Mouse (Mus musculus): ENCODE results near the gene Ifne.

Ifne gene

DNA sequence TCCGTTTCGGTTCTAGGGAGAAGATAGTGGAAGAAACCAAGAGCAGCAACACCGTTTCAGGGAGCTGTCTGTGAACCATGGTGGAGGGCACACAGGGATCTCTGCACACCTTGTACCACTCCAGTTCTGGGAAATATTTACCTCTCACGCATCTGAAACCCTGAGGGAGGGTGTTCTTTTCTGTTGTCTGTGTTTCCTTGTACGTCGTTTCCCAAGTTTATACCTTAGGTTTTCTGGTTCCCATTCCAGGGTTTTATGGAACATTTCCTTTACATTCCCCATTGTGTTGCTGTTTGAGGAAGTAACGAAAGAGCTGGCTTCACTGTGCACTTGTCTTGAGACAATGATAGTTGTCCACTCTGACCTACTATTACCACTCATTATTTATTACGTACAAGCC lies at the start of gene Ifne:
Ifne (minus strand) TSS at position 101 of the 400 bp plus-strand sequence.
- DNase-seq (ENCODE audit: low spot score in 2 of 2): no peak

DNA sequence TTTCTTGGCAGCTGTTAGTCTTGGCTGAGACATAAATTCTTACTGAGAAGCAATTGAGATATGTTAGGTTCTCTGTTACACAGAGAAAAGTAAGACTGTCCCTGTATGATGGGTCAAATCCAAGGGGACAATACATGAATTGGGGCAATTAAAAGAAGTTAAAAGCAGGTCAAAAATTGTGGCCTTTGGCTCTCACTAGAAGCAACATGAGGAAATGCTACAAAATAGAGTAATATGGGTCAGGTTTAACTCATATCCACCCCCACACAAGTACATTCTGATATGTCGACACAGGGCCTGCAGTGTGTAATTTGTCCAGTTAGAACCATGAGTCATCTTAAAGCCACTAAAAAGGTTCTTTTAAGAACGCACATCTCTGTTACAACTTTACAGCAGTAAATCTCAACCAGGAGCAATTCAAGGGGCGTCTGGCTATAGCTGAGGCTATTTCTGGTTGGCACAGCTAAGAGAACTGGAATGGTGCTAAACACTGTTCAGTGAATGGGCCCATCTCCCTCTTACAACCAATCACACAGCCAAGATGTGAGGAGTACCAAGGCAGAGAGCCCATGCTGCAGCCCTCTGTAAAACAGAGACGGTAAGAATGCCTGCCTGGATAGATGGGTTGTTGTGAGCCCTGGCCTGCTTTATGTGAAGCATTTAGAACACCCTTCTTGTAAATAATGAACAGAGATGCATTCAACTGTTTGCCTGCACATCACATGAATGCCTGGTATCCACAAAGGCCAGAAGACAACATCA lies 48.5 kb upstream of the Ifne start:
- DNase-seq (ENCODE audit: low spot score in 2 of 2): no peak

DNA sequence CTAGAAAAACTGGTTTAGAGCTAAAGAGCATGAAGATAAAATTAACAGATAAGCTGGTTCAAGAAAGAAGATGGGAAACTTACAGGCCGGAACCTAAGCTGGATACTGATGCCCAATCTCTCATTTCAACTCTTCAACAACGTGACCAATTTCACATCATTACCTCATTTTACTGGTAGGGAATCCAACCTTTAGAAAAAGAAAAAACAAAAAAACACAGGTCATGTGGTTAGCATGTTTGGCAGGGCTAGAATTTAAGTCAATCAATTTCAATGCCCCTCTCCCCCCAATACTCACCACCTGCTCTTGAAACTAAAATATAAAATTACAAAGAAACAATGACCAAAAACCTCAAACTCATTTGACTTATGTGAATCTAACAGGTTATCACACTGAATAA lies 47.8 kb upstream of the Ifne start:
- DNase-seq (ENCODE audit: low spot score in 2 of 2): no peak

DNA sequence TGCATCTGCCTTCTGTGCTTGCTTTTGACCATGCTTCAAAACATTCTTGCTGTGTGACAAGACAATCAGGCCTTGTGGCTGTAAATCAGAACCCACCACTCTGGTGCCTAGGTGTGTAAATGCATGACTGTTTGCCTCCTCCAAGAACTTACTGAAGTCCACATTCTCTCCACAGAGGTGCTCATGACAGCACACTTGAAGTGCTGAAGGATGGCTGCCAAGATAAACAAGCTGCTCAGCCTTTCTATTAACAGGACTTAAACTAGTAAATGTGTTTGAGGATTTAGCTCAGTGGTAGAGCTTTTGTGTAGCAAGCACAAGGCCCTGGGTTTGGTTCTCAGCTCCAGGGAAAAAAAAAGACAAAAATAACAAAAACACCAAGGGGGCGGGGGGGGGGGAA lies 46.6 kb upstream of the Ifne start:
- no peak for DNase-seq (ENCODE audit: low spot score in 2 of 2)

DNA sequence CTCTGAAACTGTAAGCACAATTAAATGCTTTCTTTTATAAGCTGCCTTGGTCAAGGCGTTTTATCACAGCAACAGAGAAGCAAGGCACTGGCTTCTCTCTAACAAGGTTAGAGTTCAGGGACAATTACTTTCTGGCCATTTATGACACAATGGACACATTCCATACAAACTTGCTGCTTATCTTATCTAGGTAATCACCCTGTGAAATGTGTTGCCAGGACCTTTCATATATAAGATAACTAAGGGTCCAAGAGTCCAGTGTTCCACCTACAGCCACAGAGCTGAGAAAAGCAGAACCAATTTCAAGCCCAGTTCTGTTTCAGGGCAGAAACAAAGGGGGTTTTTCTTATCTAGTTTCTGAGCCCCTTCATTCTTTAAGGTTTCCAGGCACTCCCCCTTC lies 46.1 kb upstream of the Ifne start:
- DNase-seq (ENCODE audit: low spot score in 2 of 2): no peak

DNA sequence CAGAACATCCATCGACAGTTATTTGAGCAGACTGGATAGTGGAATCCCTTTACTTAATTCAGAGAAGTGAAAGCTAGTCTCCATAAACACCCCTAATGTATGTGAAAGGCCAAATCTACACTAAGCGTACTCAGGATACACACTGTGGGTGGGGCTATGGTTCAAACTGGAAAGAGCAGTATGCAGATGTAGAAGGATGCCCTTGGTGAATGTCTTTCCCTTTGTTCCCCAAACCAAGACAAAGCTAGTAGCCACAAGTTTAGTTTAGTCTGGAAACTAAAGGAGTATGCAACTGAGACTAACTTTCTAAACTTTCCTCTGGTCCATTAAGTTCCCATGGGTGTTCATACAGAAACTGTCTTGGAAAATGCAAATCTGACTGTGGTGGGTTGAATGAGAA lies 45.5 kb upstream of the Ifne start:
- DNase-seq (ENCODE audit: low spot score in 2 of 2): no peak

DNA sequence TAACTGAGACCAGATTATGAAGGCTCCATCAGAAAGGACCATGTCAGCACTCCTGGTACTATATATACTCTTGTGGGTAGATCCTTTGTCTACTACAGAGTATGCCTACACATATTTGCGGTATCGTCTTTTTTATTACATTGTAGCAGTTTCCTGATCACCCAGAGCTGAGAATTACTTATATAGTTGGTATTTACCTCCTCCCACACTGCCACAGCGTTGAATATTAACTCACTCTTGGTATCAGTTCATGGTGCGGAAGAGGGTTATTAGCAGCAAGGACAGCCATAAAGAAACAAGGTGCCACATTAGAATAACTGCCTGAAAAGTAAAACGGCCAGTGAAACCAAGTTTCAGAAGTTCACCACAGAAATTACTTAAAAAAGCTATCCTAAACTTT lies 41.3 kb upstream of the Ifne start:
- no peak for DNase-seq (ENCODE audit: low spot score in 2 of 2)

DNA sequence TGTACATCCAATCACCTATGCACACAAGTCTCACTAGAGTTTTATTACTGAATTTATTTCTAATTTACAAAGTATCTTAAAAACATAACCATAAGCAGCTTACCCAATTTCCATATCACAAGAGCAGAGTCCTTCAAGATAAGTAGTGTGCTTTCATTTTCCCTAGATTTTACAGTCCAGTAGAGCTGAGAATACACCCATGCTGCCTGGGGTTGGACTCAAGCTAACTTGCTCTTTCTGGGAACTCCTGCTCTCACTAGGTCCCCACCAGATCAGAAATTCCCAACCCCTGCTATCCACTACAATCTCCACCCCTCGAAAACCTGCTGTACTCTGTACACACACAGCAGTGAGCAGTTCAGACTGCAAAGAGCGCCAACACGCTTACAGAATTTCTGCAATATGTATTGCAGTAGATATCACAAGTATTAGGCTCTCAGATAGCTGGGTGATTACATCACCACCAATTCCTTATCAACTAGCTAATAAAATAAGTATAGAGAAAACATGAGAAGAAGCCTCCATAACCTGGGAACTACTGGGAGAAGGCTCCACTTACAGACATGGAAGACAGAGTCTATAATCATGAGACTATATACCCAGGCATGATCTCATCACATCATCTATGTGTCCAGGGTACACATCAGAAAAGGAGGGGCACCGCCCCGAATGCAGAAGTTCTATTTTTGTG lies 37.9 kb upstream of the Ifne start:
- DNase-seq (ENCODE audit: low spot score in 2 of 2): no peak

DNA sequence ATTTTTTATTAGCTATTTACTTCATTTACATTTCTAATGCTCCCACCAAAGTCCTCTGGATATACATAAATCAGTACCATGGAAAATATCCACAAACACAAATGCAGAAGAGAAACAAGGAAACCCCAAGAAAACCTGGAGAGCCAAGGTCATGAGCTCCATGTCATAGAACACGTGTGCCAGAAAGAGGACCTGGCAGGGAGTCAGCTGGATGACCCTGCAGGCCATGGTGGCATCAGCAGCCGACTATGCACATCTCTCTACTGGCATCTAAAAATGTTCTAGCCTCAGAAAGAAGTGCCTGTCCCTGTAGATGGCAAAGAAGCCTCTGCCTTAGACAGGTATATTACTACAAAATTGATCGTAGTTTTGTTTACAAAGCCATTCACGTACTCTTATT lies 36.3 kb upstream of the Ifne start:
- DNase-seq (ENCODE audit: low spot score in 2 of 2): no peak

DNA sequence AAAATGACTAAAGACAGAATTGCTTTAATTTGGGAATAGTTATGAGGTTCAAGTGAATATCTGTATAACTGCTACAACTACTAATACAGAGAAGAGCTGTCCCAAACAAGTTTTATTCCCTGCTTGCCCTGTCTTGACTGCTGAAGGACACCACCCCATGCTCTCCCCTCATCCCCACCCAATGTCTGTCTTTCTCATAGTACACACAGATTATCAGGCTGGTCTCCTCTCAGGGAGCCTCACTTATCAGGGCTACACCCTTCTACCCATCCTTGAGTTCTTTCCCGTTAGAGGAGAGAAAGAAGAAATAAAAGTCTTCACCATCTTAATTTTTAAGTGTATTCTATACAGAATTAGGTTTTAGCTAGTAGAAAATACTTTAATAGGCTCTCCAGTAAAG lies 34.0 kb upstream of the Ifne start:
- DNase-seq (ENCODE audit: low spot score in 2 of 2): no peak

DNA sequence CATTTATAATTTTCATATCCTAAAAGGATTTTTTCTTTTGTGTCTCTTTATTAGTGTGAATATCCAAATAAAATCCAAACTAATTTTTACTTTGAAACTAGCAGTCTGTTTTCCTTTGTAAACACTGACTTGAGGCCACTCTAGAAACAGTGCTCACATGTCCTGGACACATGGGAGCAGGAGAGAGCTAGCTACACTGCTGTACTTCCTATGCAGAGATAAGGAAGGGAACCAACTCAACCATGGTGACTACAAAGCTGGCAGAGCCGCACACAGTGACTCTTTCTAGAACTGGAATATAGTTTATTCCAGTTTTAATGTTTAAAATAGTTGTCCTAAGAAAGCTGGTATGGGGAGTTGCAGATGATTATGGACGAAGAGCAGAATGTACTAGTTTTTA lies 32.9 kb upstream of the Ifne start:
- no peak for DNase-seq (ENCODE audit: low spot score in 2 of 2)

DNA sequence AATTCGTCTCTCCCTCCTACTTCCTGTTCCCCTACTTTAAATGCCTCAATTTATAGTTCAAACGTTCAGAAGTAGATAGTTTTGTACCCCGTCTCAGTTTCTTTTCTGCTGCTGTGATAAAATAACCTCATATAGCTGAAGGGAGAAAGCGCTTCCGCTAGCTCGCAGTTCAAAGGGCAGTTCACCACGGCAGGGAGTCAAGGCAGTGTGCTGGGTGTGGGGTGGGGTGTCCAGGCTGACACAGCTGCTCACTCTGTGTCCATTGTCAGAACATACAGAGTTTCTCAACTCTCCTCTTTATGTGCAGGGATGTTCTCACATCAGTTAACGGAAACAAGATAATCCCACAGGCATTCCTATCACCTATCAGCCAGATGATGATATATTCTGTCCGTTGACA lies 32.2 kb upstream of the Ifne start:
- no peak for DNase-seq (ENCODE audit: low spot score in 2 of 2)

DNA sequence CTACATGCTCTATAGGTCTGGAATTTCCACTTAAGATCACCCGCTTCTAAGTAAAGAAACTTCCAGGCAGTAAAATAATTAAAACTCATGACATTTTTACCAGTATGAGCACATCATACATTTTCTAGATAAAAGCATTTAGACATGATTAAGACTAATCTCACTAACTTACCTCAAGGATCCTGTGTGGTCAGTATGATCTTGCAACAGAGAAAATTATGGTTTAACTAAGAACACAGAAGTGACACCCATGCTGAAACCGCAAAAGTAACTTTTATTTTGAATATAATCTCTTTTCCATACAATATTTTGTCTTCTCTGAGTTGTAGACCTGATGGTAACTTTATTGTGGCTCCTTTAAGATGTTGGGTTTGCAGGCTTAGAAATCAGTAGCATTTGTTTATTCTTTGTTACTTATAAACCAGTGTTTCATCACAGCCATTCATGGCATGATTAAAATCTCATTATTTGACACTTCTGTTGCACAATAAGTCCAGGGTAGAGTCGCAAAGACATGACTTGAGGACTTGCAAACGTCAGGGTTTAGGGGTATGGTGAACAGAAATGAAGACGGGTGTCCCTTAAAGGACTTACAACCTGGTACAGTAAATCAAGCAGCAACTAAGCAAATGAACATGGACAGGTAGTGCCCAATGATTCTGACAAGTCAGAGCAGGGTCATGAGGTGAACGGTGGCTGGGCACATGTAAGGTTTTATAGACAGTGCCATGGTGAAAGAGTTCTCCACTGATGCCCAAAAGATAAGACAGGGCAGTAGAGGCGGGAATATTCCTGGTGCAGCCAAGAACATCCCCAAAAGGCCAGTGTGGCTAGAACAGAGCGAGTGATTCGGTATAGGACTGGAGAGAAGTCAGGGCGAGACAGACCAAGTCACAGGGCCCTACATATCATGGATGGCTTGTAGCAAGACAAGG lies 29.9 kb upstream of the Ifne start:
- no peak for DNase-seq (ENCODE audit: low spot score in 2 of 2)

DNA sequence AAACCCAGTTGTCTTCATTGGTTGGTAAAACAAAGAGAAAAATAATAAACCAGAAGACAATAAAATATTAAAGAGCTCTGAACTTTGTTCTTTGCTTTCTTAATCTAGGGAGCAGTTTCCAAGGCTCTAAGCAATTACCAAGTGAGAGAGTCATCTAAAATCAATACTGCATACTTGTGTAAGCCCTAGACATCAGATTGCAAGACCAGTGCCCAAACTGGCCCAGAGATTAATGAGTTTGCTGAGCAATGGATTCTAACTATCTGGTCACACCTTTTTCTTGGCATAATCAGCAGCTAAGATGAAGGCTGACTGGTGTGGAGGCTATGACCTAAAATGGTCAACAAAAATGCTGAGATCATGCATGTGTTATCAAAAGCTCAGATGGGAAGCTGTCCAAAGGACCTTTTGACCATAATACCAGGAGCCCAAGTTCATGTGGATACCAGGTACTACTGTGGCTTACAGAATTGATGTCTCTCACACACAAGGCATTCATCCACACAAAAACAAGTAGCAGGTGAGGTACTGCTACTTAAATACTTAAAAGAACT lies 13.3 kb upstream of the Ifne start:
- DNase-seq (ENCODE audit: low spot score in 2 of 2): no peak

DNA sequence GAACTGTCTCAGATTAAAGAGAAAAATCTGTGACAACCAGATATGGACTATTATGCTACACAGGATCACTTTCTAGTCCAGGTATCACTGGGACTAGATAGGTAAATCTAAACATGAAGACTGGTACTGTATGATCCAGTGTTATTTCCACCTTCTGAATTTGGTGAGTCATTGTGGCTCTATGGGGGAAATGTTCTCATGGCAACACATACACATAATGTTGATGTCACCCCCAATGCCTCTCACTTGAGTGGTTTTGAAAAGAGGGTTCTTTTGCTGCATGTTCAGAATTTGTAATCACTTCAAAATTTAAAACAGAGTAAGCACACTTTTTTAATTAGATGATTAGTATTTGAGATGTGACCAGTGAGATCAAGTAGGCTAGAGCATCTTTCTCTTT lies 8.2 kb upstream of the Ifne start:
- DNase-seq (ENCODE audit: low spot score in 2 of 2): no peak

DNA sequence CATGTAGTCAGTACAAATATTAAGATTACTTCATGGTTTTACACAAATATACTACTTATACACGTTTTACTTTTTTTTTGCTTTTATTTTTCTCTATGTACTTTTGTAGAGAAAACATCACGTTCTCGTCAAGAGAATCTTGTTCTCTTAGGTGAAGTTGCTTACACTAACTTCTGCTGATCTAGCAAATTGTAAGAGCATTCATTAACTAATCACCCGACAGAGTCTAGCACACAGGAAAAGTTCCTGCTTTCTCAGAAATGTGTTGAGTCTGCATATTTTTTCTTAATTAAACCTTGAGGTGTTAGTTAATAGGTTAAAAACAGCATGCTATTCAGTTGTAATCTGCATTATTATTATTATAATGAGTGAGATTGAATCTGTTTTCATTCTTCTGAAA lies 1.2 kb downstream of the Ifne start:
- DNase-seq (ENCODE audit: low spot score in 2 of 2): no peak

DNA sequence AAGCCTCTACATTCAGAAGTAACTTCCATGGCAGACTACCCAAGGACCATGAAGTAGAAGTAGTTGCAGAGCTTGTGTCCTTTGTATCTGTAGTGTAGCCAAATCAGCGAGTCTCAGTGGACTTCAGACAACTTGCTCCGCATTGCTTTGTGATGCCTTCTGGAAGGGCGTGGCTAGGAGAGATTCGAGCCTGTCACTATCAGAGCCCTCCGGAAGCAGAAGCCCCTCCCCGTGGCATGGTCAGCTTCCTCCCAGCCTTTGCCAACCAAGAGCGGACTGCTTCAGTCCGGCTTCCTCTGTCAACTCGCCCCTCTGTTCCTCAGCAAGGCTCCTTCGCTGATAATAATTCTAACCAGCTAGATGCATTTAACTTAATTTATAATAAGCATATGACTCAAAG lies 1.8 kb downstream of the Ifne start:
- DNase-seq (ENCODE audit: low spot score in 2 of 2): no peak

DNA sequence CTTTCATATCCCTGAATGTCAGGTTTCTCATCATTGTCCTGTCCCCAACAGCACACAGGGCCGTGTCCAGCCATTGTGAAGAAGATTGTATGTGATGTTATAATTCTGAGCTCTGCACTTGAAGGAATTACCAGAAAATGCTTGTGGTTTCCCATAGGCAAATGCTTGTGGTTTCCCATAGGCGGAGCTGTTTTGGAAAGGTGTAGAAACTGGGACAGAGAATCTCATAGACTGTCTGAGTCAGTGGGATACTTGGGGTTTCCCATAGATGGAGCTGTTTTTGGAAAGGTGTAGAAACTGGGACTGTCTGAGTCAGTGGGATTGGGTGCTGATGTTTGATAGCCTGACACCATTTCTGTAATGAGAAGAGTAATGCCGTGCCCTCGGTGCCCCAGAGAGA lies 3.5 kb downstream of the Ifne start:
- DNase-seq (ENCODE audit: low spot score in 2 of 2): no peak

DNA sequence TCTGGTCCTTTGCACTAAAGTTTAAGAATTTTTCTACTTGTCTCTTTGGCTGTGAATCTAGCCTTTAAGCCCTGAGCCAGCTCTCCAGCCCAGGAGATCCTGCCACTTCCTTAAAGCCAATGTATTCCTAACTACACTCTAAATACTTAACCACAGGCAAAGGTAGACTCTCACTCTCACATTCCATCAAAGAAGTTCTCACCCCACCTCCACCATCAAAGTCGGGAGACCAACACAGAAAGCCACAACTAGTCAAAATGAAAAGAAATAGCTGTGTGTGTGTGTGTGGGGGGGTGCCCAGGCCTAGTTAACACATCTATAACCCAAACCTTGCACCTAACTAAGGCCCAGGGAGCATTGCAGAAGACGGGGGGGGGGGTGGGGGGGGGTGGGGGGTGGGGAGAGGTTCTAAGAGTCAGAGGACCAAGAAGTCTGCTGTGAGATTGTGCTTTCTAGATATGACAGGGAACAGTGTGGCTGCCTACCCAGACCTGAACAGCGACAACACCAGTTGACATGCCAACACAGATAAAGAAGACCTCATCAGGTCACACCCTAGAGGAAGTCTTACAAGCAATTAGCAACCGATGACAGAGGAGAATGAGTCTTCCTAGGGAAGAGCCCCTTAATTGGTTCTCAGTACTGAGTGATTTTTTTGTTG lies 4.4 kb downstream of the Ifne start:
- no peak for DNase-seq (ENCODE audit: low spot score in 2 of 2)

DNA sequence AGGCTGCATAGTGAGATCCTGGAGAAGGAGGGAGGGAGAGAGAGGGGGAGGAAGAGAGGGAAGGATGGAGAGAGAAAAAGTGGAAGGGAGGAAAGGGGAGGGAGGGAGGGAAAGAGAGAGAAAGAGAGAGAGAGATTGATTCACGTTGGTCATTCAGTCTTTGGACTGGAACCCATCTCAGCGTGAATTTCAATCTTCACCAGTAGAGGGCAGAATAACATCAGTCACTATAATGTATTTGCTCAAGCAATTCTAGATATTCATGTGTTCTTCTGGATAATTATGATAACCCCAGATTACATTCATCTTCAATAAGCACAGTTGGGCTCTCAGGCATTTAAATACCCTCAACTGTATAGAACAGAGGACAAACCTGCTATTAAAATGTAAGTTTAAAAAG lies 7.3 kb downstream of the Ifne start:
- no peak for DNase-seq (ENCODE audit: low spot score in 2 of 2)
